8 mouse cellular contexts compared by ENCODE assay signal in the genomic region with DNA sequence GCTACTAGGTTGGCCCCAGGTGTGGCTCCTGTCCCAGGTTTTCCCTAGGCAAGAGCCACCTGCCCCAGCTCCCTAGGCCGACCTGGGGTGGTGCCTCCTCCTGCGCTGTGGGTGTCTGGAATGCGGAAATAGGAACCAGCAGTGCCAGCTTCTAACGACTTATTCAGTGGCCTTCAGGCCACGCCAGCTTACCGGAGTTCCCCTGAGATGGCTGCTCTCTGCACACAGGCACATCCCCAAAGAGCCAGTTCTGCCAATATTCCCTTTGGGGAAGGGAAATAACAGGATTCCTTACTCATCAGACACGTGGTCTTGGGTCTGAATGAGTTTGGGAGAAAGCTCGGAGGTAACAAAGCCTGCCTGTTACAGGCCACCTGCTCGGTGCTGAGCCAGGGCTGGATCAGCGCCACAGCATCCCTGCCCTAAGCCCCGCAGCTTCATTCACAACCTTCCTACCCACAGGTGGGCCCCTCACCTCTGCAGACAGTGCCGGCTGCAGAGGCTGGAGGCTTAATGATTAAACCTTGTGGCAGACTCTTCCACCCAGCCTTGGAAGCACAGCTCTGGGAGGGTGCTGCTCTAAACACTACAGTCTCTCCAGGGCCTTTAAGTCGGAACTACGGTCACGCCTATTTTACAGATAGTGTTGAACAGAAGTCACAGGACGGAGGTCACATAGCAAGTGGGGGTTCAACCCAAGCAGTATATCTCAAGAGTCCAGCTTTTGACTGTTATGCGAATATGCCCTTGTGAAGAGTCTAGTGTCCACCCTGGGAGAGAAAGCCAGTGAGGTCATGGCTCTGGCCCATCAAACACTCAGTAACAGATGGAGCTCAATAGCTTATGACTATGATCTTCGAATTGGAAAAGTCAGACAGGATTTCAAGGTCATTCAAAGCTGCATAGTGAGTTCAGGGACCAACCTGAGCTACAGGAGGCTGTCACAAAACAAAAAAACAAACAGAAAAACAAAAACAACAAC. TPM values are rescaled to one million over a fixed set of nuclear protein-coding genes. Genes with fewer than 3 reads are reported as not detected.
DNase-seq lines count a peak whose midpoint lies in the region; ATAC-seq lines count a peak whose summit lies in the region.

No protein-coding gene starts in this region.

- intact Hi-C loops in left cerebral cortex, postnatal 14 days (cut with DNase I), result no loop called here

- no peak overlapping the region for H3K4me2 ChIP-seq in heart, embryonic 11.5 days

- no peak for ATAC-seq in heart, embryonic 11.5 days (replicated peaks; ENCODE audit: insufficient number of reproducible peaks, low FRiP score, low TSS enrichment)

- 35% methylated on average over 18 of the region's 18 CpGs for WGBS in heart, embryonic 11.5 days (ENCODE audit: insufficient replicate concordance)

- no peak overlapping the region for H3K9ac ChIP-seq in heart, embryonic 11.5 days (ENCODE audit: low read depth, low read length)

- peaks cover 8% of the 10 kb centered on the region; the same call in 1 of the 2 replicates for H3K4me1 ChIP-seq in heart, embryonic 11.5 days (ENCODE audit: control insufficient read depth, insufficient read depth, low read length)

- H3K27ac ChIP-seq in heart, embryonic 11.5 days (ENCODE audit: low read depth, low read length), result no peak overlapping the region

- H3K9me3 ChIP-seq in heart, embryonic 11.5 days (replicated peaks; ENCODE audit: control insufficient read depth, low read length), result no peaks in the 10 kb centered on the region

- H3K27me3 ChIP-seq in heart, embryonic 11.5 days (ENCODE audit: control insufficient read depth, insufficient read depth, low read length), result peaks cover 68% of the 10 kb centered on the region

- peak; percentile 31 for DNase-seq in adrenal gland, postnatal 14 days
- DNase-seq in adrenal gland, postnatal 25 days, result no peak
- DNase-seq in cerebellum, postnatal 36 days, result peak; percentile 46 to 60
- peak; percentile 84 for DNase-seq in kidney, adult 11 months
- peak; percentile 88 to 91 for DNase-seq in lung, adult 18-20 months
- DNase-seq in thymus, postnatal 25 days, result no peak
- no peak for DNase-seq in left cerebral cortex, postnatal 14 days (ENCODE audit: low spot score in 2 of 2)

- H3K36me3 ChIP-seq in heart, embryonic 11.5 days (ENCODE audit: control insufficient read depth, insufficient read depth, low read length), result no peaks in the 10 kb centered on the region

- no peak overlapping the region for H3K4me3 ChIP-seq in heart, embryonic 11.5 days (ENCODE audit: low read depth, low read length)

RNA-seq across cellular contexts. Expression of a gene that starts 12.8 kb away (rescaled TPM):
- 29.2 and 30.5 TPM in 2 replicates for total RNA-seq in adrenal gland, postnatal 14 days (2021)
- 36.3 and 36.6 TPM in 2 replicates for total RNA-seq in adrenal gland, postnatal 25 days (2021)
- 10 to 100 TPM; 50.1 to 54.8 TPM for total RNA-seq in left cerebral cortex, postnatal 14 days (2021)
- polyA plus RNA-seq in heart, embryonic 11.5 days (2014; fragmentation: Nextera tagmentation; extraction: Ambion mirVana), result 4.8 and 5.2 TPM in 2 replicates

Comparison
In these comparisons a context has a peak if more than half of its experiments do, and no peak if none do; other contexts are left out.
1. DNase-seq: peak in adrenal gland, postnatal 14 days (single experiment), cerebellum, postnatal 36 days (2 of 2), kidney, adult 11 months (single experiment) and lung, adult 18-20 months (2 of 2); none in adrenal gland, postnatal 25 days (single experiment), thymus, postnatal 25 days (single experiment) and left cerebral cortex, postnatal 14 days (0 of 2).